Mouse (Mus musculus): ENCODE measurements around the gene Tagln3. TPM values are rescaled to one million over a fixed set of nuclear protein-coding genes. Genes with fewer than 3 reads are reported as not detected.

Tagln3 gene
- 23.3 and 24.1 TPM in 2 replicates for polyA plus RNA-seq (2016; fragmentation: Nextera tagmentation; extraction: Ambion mirVana)

- H3K27ac ChIP-seq, result peak within 1 kb of the TSS; percentile 84
- no peaks in the 10 kb centered on the region for H3K9me3 ChIP-seq
- H3K27me3 ChIP-seq (ENCODE audit: insufficient read depth, poor library complexity, severe bottlenecking), result no peaks in the 10 kb centered on the region
- DNase-seq (ENCODE audit: low spot score), result peak; percentile 80
- peak within 1 kb of the TSS; percentile 66 for H3K4me3 ChIP-seq
- H3K36me3 ChIP-seq, result peaks cover 8% of the 10 kb centered on the region
- WGBS, result under 1% methylated on average over 30 of the region's 30 CpGs
- H3K4me1 ChIP-seq, result peaks cover 21% of the 10 kb centered on the region
Measured at GRCm38 (mm10) chr16:45724061-45724741, at the start of gene Tagln3. Gene Tagln3 (minus strand): TSS chr16:45724608.

- H3K9me3 ChIP-seq, result no peaks in the 10 kb centered on the region
- WGBS, result 92% methylated on average over 6 of the region's 6 CpGs
- no peaks in the 10 kb centered on the region for H3K4me1 ChIP-seq
- H3K27me3 ChIP-seq (ENCODE audit: insufficient read depth, poor library complexity, severe bottlenecking), result no peaks in the 10 kb centered on the region
- no peak overlapping the region for H3K27ac ChIP-seq
- H3K36me3 ChIP-seq, result peaks cover 76% of the 10 kb centered on the region
- no peak overlapping the region for H3K4me3 ChIP-seq
- DNase-seq (ENCODE audit: low spot score), result no peak
Measured at GRCm38 (mm10) chr16:45770914-45771313, 46.5 kb upstream of the Tagln3 start.

GRCm38 (mm10) chr16:45767853-45768640 is 43.6 kb upstream of the Tagln3 start:
- H3K27ac ChIP-seq, result no peak overlapping the region
- H3K4me3 ChIP-seq, result no peak overlapping the region
- peaks cover 58% of the 10 kb centered on the region for H3K36me3 ChIP-seq
- WGBS, result 73% methylated on average over 10 of the region's 10 CpGs
- 0 out of 2 replicates have a peak, but pooled peaks cover 5% of the 10 kb centered on the region for H3K4me1 ChIP-seq
- DNase-seq (ENCODE audit: low spot score), result no peak
- H3K9me3 ChIP-seq, result no peaks in the 10 kb centered on the region
- H3K27me3 ChIP-seq (ENCODE audit: insufficient read depth, poor library complexity, severe bottlenecking), result no peaks in the 10 kb centered on the region

- Histone ChIP-seq H3K27me3 (ENCODE audit: insufficient read depth, poor library complexity, severe bottlenecking) (no peaks in the 10 kb centered on the region), H3K36me3 (peaks cover 56% of the 10 kb centered on the region), H3K4me3 (no peak overlapping the region), H3K9me3 (no peaks in the 10 kb centered on the region), H3K4me1 (peaks cover 9% of the 10 kb centered on the region; the same call in 1 of the 2 replicates), H3K27ac (no peak overlapping the region)
- 79% methylated on average over 4 of the region's 4 CpGs for WGBS
- no peak for DNase-seq (ENCODE audit: low spot score)
Measured at GRCm38 (mm10) chr16:45767434-45767833, 43.0 kb upstream of the Tagln3 start.

- Histone ChIP-seq H3K9me3 (no peaks in the 10 kb centered on the region), H3K27me3 (ENCODE audit: insufficient read depth, poor library complexity, severe bottlenecking) (no peaks in the 10 kb centered on the region), H3K27ac (no peak overlapping the region), H3K36me3 (peaks cover 44% of the 10 kb centered on the region), H3K4me1 (peaks cover 12% of the 10 kb centered on the region), H3K4me3 (no peak overlapping the region)
- DNase-seq (ENCODE audit: low spot score), result no peak
- 80% methylated on average over 7 of the region's 7 CpGs for WGBS
Measured at GRCm38 (mm10) chr16:45765801-45766494, 41.5 kb upstream of the Tagln3 start.

GRCm38 (mm10) chr16:45765102-45765501 is 40.7 kb upstream of the Tagln3 start:
- H3K36me3 ChIP-seq, result peaks cover 41% of the 10 kb centered on the region
- no peak overlapping the region for H3K27ac ChIP-seq
- 66% methylated on average over 3 of the region's 3 CpGs for WGBS
- H3K27me3 ChIP-seq (ENCODE audit: insufficient read depth, poor library complexity, severe bottlenecking), result no peaks in the 10 kb centered on the region
- H3K4me3 ChIP-seq, result no peak overlapping the region
- no peaks in the 10 kb centered on the region for H3K9me3 ChIP-seq
- DNase-seq (ENCODE audit: low spot score), result no peak
- H3K4me1 ChIP-seq, result peaks cover 12% of the 10 kb centered on the region

- H3K4me1 ChIP-seq, result peaks cover 12% of the 10 kb centered on the region
- no peaks in the 10 kb centered on the region for H3K27me3 ChIP-seq (ENCODE audit: insufficient read depth, poor library complexity, severe bottlenecking)
- peaks cover 34% of the 10 kb centered on the region for H3K36me3 ChIP-seq
- no peak for DNase-seq (ENCODE audit: low spot score)
- H3K27ac ChIP-seq, result no peak overlapping the region
- no peak overlapping the region for H3K4me3 ChIP-seq
- WGBS, result 59% methylated on average over 13 of the region's 13 CpGs
- no peaks in the 10 kb centered on the region for H3K9me3 ChIP-seq
Measured at GRCm38 (mm10) chr16:45762859-45763505, 38.6 kb upstream of the Tagln3 start.

- H3K9me3 ChIP-seq, result no peaks in the 10 kb centered on the region
- WGBS, result 74% methylated on average over 1 of the region's 1 CpGs
- H3K4me3 ChIP-seq, result no peak overlapping the region
- DNase-seq (ENCODE audit: low spot score), result no peak
- peaks cover 12% of the 10 kb centered on the region for H3K4me1 ChIP-seq
- H3K36me3 ChIP-seq, result peaks cover 34% of the 10 kb centered on the region
- no peaks in the 10 kb centered on the region for H3K27me3 ChIP-seq (ENCODE audit: insufficient read depth, poor library complexity, severe bottlenecking)
- H3K27ac ChIP-seq, result no peak overlapping the region
Measured at GRCm38 (mm10) chr16:45761425-45761824, 37.0 kb upstream of the Tagln3 start.

GRCm38 (mm10) chr16:45758726-45759269 is 34.4 kb upstream of the Tagln3 start:
- DNase-seq (ENCODE audit: low spot score), result no peak
- Histone ChIP-seq H3K27ac (peak overlapping the region; percentile 6; the same call in 1 of the 2 replicates), H3K9me3 (no peaks in the 10 kb centered on the region), H3K4me1 (peaks cover 12% of the 10 kb centered on the region), H3K36me3 (peaks cover 26% of the 10 kb centered on the region; the same call in 1 of the 2 replicates), H3K4me3 (no peak overlapping the region), H3K27me3 (ENCODE audit: insufficient read depth, poor library complexity, severe bottlenecking) (no peaks in the 10 kb centered on the region)
- 87% methylated on average over 9 of the region's 9 CpGs for whole genome bisulfite sequencing

GRCm38 (mm10) chr16:45757421-45758078 is 33.1 kb upstream of the Tagln3 start:
- H3K9me3 ChIP-seq, result no peaks in the 10 kb centered on the region
- H3K4me3 ChIP-seq, result no peak overlapping the region
- WGBS, result 76% methylated on average over 12 of the region's 12 CpGs
- H3K4me1 ChIP-seq, result peaks cover 3% of the 10 kb centered on the region; the same call in 1 of the 2 replicates
- DNase-seq (ENCODE audit: low spot score), result no peak
- H3K36me3 ChIP-seq, result peaks cover 23% of the 10 kb centered on the region
- no peaks in the 10 kb centered on the region for H3K27me3 ChIP-seq (ENCODE audit: insufficient read depth, poor library complexity, severe bottlenecking)
- H3K27ac ChIP-seq, result peak overlapping the region; percentile 53

- Histone ChIP-seq H3K36me3 (peaks cover 28% of the 10 kb centered on the region), H3K9me3 (no peaks in the 10 kb centered on the region), H3K4me1 (peaks cover 1% of the 10 kb centered on the region; the same call in 1 of the 2 replicates), H3K27me3 (ENCODE audit: insufficient read depth, poor library complexity, severe bottlenecking) (no peaks in the 10 kb centered on the region), H3K27ac (no peak overlapping the region), H3K4me3 (no peak overlapping the region)
- DNase-seq (ENCODE audit: low spot score), result no peak
- 39% methylated on average over 9 of the region's 9 CpGs for WGBS
Measured at GRCm38 (mm10) chr16:45756855-45757254, 32.4 kb upstream of the Tagln3 start.
